Mouse (Mus musculus) brain, embryonic 14.5 days (tissue): ENCODE measurements around the gene Ncapg2.

Experiments used
- CTCF ChIP-seq: fragments of 200-500 bp; IDR thresholded peaks from 2 replicates; pipeline ENCODE4 v1.5.1; 2012; ENCODE audit warnings: inconsistent platforms, mild to moderate bottlenecking, moderate library complexity, borderline replicate concordance; ENCODE audit not compliant: insufficient read depth, insufficient read length; ENCODE audit errors: extremely low read depth
- POLR2A ChIP-seq: fragments of 200-500 bp; IDR thresholded peaks from 2 replicates; pipeline ENCODE4 v1.6.1; 2012; ENCODE audit warnings: mild to moderate bottlenecking, inconsistent platforms, borderline replicate concordance; ENCODE audit not compliant: poor library complexity, insufficient read depth, insufficient read length, severe bottlenecking; ENCODE audit errors: extremely low read depth

DNA sequence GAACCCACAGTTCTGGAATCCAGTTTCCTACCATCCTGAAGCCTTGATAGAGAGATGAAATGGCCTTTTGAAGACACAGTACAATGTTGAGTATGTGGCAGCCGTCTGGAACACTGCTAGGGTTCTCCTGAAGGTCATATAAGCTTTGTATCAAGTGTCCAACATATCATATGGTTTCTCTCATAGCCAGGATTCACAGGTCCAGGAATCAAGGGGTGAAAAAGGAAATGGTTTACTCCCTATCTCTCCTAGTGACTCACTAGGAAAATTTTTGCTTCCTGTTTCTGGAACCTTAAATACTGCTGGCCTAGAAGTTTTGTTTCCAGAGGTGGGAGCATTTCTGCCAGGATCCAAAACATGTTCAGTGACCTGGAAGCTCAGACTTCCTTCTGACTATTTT, 15.3 kb upstream of the Ncapg2 start:
- TF ChIP-seq POLR2A (no peak), CTCF (no peak)
